Mouse (Mus musculus) gastrocnemius, postnatal 36 days (tissue): ENCODE results near the gene Ldha. TPM values are rescaled to one million over a fixed set of nuclear protein-coding genes. Genes with fewer than 3 reads are reported as not detected.
"Not testable (repeated sequence)": the region's sequence is repeated elsewhere in the genome, so short reads cannot be mapped to it uniquely, and the experiment has no call there.

Experiments used
- DNase-seq, 2 experiments: peaks; one replicate each; pipeline ENCODE4 v3.0.0; 2022
- intact Hi-C: fragments of 180-260 bp; cut with DNase I; formaldehyde crosslinking; loops from one replicate; pipeline ENCODE4 v1.15.1; 2025
- long read RNA-seq, 2 experiments: library from polyadenylated mRNA; stranded (forward); transcript quantifications; one replicate each; pipeline ENCODE4 v2.0.0; 2021
- total RNA-seq, 2 experiments: library from RNA; stranded (reverse); gene quantifications; 2 replicates each; pipeline ENCODE4 v1.2.3; 2021

Gene Ldha
- total RNA-seq = 1,000 to 10,000 TPM; 2,924 to 3,276 TPM
- long read RNA-seq, experiment 1, transcript Ldha-202 (8 exons, 1,588 nt) = major isoform, 11,181 of 11,843 reads
- long read RNA-seq, experiment 1, partial matches to known transcripts = 563 of 11,843 reads
- long read RNA-seq, experiment 1, other reads (novel, unspliced or antisense) = 95 of 11,843 reads
- long read RNA-seq, experiment 2, transcript Ldha-202 (8 exons, 1,588 nt) = major isoform, 11,341 of 11,937 reads
- long read RNA-seq, experiment 2, partial matches to known transcripts = 323 of 11,937 reads
- long read RNA-seq, experiment 2, other reads (novel, unspliced or antisense) = 272 of 11,937 reads

DNA sequence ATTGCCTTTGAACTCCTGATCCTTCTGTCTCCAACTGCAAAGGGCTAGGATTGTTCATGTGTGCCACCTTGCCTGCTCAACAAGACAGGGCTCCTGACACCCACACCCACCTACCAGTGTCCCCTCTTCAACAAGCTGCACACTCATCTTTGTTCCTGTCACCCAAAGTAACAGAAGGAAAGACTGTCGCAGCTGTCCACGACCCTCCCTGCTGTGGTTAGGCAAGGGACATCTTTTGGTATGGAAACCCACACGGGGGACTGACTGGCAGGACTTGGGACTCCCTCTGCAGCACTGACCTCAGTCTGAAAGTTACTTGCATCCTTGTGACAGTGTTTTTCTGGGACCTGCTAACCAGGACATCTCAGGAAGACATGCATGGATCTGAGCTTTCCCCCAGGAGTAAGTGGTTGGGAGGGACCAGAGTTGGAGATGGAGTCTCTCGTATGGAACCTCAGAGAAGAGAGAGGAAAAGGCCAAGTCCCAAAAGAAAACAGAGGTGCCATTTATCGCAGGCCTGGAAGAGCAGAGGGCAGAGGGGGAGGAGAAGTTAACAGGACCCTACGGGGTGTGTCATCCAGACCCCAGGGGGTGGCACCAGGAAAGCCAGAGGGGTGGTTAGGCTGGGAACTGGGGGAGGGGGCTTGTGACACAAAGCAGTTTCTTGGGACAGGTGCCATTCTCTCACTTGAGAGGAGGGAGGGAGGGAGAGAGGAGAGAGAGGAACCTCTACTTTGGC is at the start of gene Ldha:
Ldha (plus strand) TSS at position 689 of the 739 bp plus-strand sequence.
- DNase-seq = no peak
- intact Hi-C loops = no loop called here

DNA sequence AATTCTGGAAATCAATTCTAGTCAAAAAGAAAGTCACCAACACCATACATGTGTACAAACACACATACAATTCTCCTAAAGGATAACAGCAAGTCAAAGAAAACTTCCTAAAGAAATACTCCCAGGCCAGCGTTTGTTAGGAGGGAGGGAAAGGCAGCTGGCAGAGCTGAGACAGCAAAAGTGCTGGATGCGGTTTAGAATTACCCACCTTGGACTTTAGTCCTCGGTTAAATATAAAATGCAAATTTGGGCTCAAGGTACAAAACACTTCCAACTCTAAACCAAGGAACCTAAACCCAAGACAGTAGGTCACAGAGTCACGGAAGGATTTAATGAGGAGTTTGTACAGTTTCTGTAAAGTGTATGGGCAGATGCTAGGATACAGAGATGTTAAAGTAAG is 47.4 kb upstream of the Ldha start:
- no peak for DNase-seq
- intact Hi-C loops = loop anchor here (10.0 kb wide), 1 partner anchor 221 kb away; no protein-coding TSS in a partner anchor

DNA sequence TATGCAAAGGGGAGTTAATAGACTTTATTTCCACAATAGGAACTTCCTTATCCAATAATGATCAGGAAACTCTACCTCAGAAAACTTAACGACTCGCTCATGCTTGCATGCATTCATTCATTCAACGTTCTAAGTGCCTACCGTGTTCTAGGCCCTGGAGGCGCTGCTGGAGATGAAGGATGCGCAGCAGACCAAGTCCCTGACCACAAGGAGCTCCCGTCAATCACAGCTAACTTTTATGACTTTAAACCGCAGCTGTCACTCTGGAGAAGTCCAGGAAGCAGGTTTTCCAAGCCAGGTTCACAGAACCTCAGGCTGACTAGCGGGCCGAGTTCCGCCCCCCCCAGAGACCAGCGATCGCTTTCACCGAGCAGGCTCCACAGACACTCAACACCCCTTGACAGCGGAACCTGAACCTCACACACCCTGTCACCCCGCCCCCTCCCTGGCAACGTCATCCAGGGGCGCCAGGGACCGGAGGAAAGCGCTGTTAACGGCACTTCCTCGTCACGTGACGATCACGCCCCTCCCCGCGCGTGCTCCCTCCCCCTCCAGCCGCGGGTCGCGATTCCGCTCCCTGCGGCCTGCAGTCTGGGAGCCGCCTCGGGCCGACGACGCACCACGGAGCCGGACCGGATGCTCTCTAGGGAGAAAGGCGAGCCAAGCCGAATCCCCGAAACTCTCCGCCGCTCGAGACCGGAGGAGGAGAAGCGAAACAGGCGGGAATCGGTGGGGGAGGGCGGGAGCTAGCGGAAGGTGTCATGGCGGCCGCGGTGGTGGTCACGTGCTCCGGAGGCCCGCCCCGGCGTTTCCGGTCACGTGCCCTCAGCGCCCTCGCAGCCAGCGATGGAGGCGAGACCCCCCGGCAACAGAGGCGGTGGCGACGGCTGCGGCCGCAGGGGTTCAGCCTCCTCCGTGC is 45.7 kb upstream of the Ldha start, which contains the start of the genes Hps5 and Gtf2h1:
Hps5 (minus strand) TSS at position 778 of the 919 bp plus-strand sequence.
Gtf2h1 (plus strand) TSS at position 817 of the 919 bp plus-strand sequence.
- peak; percentile 97 to 98 for DNase-seq
- intact Hi-C loops = loop anchor here (5.0 to 10.0 kb wide), 3 partner anchors 52 to 219 kb away; partner anchors contain the start of gene Tsg101

DNA sequence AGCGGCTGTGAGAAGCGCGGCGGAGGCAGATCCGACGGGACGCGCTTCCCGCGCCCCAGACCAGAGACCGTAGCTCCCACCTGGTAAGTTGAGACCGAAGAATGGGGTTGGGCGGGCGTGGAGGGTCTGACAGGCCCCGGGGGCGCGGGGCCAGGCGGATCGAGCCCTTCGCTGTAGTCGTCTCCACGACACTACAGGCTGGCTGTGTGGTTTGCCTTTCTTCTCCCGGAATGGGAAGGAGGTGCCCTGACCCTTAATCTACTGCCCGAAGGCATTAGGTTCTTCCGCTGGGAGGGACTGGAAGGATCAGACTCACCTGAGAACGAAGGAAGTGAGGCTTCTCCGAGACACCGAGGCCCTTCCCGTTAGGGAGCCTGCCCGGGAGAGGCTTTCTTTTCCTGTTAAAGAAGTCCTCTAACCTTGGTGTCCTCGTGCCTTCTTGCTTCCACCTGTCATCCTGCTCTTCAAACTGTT is 45.0 kb upstream of the Ldha start:
- DNase-seq = no peak
- intact Hi-C loops = loop anchor here (5.0 to 10.0 kb wide), 3 partner anchors 51 to 219 kb away; partner anchors contain the start of gene Tsg101

DNA sequence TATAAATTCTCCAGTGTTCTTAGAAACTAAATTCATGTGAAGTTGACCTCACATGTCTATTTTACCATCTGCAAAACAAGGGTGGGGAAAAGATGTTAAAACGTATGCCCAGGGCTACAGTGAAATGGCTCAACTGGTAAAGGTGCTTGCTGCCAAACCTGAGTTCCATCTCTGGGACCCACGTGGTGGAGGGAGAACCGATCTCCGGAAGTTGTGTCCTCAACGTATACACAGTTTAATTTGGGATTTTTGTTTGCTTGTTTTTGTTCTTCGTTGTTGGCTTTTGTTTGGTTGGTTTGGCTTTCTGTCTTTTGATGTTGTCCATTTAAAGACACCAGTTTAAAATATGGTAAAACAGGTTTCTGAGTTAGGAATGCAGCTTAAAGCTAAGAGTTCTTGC is 44.5 kb upstream of the Ldha start:
- intact Hi-C loops = loop anchor here (5.0 to 10.0 kb wide), 3 partner anchors 51 to 218 kb away; partner anchors contain the start of gene Tsg101
- no peak for DNase-seq

DNA sequence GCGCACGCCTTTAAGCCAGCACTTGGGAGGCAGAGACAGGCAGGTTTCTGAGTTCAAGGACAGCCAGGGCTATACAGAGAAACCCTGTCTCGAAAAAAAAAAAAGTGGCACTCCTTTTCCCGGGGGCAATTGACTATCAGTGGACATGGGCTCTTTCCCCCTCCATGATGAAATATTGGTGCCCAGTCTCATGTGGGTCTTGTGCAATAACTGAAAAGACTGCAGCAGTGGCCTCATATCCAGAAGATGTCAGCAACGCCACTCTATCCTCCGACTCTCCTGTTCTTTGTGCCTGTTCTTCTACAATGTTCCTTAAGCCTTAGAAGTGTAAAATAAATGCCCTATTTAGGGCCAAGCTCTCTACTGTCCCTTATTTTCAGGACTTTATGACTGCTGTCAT is 30.9 kb upstream of the Ldha start:
- intact Hi-C loops = no loop called here

DNA sequence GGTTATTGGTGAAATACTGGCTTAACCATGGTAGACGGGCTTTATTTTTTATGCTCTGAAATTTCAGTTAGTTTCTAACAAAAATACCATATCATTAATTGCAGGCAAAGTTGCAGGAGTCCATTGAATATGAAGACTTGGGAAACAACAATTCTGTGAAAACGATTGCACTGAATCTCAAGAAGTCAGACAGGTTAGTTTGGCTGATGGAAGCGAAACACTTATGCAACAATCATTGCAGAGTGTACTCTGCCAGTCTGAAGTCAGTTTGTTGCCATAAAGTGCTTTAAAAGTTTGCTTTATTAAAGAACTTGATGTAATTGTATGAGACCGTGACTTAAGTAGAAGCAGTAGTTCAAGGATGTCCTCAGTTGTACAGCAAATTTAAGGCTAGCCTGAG is 27.3 kb upstream of the Ldha start:
- DNase-seq = no peak
- intact Hi-C loops = no loop called here

More for the DNA sequence above, 30.9 kb upstream of the Ldha start:
- no peak for DNase-seq

DNA sequence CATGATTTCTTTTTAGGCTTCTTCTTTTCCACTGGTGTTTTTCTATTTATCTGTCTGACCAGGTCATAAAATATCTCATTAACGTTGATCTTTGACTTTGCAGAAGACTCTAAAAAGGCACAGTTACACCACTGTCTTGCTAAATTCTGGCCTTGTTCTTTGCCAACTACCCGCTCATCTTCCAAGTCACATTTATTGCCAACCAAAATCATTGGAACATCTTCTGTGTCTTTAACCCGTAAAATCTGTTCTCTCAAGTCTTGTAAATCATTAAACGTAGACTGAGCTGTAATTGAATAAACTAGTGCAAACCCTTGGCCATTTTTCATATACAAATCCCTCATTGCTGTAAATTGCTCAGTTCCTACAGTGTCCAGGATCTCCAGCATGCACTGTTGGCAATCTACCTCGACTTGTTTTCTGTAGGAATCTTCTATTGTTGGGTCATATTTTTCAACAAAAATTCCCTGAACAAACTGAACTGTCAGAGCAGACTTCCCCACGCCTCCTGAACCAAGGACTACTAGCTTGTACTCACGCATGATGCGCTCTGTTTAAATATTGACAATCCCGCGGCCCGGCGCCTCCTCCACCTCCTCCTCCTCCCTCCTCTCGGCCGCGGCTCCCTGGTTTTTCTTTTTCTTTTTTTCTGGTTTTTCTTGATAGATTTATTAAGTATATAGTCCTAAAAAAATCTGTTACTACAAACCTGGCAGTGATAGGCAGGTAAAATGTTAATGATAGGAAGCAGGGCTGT is 20.2 kb upstream of the Ldha start:
- intact Hi-C loops, DNase-seq: not testable (repeated sequence)

DNA sequence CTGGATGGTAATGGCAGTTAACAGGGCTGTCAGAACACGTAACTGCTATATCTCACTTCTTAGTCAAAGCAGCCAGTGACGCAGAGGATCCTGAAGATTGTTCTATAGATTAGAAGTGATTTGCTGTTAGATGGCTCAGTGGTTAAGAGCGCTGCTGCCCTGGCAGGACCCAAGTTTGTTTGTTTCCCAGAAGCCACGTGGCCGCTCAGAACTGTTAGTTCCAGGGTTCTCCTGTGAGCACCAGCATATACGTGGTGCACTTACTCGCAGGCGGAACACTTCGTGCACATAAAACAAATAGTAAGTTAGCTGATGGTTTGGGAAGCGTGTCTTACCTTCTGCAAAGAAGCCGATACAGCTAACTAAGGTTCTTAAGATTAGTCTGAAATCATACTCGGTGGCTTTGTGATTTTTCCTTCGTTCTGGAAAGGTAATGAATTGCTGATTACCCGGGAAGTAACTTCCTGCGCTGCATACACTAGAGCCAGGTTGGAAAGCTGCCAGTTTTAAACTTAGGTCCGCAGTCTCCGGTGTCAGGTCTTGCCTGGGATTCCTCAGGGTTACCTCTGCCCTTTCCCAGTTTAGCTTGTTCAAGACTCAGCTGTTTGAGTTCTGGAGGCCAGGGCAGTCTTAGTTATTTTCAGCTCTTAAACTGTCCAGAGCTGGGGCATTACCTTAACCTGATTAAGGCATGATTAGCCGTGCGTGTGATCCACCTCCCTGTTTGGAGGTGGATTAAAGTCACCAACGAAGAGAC is 14.1 kb upstream of the Ldha start:
- no peak for DNase-seq
- intact Hi-C loops = no loop called here

DNA sequence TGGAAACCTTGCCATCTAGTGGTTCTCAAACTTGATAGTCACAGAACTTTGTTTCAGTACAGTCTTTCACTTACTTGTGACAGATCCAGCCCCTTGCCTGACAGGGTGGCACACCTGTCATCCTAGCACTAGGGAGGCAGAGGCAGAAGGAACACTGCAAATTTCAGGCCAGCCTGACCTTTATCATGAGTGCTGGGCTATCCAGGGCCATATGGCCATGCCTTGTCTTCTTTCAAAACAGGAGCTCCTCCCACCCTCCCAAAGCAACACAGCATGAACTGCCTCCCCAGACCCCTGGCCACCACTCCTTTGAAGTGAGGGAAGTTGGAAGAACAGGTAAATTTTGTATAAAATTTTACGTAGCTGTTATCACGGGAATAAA is 13.5 kb upstream of the Ldha start:
- no peak for DNase-seq
- intact Hi-C loops = no loop called here

DNA sequence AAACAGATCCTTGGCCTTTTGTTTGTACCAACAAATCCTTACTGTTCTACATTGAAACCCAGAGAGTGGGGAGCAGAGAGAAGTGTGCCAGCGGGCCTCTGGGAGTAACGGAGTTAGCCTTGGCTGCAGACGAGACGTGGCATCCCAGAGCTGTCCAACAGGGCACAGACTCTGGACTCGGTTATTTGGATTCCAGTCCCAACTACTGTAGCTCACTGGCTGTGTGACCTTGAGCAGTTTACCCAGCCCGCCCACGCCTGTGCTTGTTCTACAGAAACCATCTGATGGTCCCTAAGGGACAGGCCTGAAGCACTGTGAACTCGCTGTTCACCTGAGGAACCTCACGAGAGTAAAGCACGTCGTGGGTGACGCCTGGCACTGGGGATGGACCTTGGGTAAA is 11.4 kb upstream of the Ldha start:
- no peak for DNase-seq
- intact Hi-C loops = no loop called here

DNA sequence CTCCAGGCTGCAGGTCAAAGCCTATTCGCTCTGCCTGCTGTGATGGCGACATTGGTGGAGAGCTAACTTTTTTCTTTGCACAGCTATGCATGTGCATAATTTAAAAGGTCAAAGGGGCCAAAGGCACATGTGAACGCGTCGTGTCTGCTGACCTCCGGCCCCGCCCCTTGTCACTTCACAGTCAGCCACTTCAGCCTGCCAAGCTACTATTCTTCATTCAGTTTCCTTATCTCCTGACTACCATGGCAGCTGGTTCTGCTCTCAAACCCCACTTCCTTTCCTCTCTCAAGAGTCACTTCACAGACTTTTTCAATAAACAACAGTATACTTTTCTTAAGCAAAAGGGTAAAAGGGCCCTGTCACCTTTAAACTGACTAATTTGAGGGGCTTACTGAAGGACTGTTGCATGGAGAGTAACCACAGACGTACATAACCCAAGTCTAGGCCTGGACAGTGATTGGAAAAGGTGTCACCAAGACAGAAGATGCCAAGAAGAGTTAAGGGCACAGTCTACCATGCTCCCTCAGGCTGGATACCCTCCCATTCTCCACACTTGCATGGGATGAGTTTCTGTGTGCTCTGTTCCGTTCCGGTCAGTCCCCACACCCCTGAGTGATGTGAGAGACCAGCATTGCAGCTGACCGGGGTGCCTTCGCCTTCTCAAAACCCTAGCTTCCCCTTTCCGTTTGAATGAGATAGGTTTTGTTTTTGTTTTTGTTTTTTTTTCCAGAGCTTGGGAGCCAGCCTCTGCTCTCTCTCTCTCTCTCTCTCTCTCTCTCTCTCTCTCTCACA is 10.3 kb upstream of the Ldha start:
- DNase-seq = no peak
- intact Hi-C loops = no loop called here

DNA sequence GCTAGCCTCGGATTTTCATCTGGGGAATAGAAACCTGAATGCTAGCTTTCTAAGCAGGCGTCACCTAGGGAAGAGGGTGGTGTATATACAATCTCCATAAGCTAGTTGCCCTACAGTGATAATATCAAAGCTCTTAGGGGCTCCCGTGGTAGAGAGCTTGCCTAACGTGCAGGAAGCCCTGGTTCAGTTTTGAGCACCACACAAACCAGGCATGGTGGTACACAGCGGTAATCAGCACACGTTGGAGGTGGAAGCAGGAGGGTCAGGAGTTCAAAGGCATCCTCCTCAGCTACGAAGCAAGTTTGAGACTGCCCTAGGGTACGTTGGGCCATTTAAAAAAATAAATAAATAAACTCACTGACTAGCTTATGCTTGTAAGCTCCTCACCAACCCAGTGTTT is 9.6 kb upstream of the Ldha start:
- intact Hi-C loops = no loop called here
- DNase-seq = no peak

DNA sequence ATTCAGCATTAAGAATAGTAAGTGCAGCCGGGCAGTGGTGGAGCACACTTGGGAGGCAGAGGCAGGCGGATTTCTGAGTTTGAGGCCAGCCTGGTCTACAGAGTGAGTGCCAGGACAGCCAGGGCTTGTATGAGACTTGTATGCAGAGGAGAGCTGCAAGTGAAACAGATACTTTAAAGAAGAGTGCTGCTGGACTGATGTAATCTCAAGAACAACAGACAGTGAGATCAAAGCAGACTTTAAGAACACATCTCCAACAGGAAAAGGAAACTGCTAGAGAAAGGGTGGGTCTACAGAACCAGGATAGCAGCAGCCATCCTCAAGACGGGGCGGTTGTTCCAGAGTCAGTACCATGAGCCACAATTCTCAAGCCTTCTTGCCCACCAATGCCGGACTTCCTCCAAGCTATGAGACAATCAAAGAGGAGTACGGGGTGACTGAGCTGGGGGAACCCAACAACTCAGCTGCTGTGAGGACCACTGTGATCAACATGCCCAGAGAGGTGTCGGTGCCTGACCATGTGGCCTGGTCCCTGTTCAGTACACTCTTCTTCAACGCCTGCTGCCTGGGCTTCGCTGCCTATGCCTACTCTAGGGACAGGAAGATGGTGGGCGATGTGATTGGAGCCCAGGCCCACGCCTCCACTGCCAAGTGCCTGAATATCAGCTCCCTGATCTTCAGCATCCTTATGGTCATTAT is 9.0 kb upstream of the Ldha start:
- DNase-seq, intact Hi-C loops: not testable (repeated sequence)

DNA sequence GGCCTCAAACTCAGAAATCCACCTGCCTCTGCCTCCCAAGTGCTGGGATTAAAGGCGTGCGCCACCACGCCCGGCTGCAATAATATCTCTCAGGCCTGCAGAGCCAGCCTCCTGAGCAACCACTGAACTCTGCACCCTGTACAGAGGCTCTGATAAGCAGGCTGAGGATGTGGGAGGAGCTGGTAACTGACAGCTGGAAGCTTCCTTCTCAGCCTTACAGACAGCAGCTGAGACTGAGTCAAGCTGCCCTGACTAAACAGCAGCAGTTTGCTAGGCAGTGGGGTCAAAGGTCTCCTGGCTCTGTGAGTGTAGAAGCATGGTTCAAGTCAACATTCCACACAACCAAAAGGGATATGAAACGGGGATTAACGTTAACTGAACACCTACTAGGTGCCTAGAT is 8.0 kb upstream of the Ldha start:
- intact Hi-C loops = no loop called here
- DNase-seq = no peak

DNA sequence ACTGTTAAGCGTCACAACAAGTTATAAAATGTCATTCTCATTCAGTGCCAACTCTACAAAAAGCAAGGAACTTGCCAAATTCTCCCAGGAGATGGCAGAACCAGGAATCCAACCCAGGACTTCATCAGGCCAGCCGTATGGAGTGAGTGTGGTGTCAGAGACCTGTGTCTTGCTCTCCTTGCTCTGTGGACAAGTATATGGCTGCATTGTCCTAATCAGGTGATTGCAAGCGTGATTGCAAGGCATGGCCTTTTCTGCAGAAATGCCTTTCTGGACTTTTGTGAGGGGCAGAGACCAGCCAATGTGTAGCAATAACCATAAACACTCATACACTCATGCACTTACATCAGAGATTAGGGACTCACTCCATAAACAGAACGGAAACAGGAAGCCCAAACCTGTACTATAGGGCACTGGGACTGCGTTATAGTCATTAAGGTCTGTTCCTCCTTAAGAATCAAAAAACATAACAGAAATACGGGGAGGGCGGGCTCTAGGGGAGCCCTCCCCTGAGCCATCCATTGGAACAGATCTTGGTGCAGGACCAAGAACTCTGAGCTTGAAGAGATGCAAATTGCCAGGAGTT is 7.5 kb upstream of the Ldha start:
- intact Hi-C loops = no loop called here
- DNase-seq = no peak

DNA sequence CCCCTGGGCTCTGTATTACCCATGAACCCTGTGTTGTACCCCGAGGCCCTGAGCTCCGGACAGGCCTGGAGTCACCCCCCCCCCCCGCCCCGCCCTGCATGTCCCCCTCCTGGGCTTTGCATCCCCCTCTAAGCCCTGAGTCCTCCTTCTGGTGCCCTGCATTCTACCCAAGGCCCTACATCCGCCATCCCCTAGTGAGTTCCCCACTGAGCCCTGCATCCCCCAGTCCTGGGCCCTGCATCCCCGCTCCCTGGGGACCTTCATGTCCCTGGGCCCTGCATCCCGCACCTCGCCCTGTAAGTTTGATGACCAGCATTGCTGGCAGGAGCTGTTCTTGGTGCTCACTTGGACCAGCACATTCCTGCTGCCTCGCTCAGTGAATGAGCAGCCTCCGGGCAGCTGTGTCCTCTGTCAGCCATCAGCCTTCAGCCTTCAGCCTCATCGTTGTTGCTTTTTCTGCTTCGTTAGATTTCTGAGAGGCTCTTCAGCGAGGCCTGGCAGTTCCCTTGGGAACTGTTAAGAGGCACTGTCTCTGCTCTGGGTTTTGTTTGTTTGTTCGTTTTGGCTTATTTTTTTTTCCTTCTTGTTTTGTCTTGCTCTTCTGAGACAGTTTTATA is 6.2 kb upstream of the Ldha start:
- DNase-seq = no peak
- intact Hi-C loops = no loop called here
